Mouse (Mus musculus) left cerebral cortex, adult 8-10 months (tissue): Measurements from ENCODE around the gene Kcnc2. TPM values are rescaled to one million over a fixed set of nuclear protein-coding genes. Genes with fewer than 3 reads are reported as not detected.
A peak's percentile ranks its signal among the peaks of the same experiment; 100 is the strongest.
"Not testable (repeated sequence)": the region's sequence is repeated elsewhere in the genome, so short reads cannot be mapped to it uniquely, and the experiment has no call there.

Experiments used
- DNase-seq, 2 experiments: peaks; one replicate each; pipeline ENCODE4 v3.0.0; 2022; ENCODE audit warnings: low spot score in 2 of 2
- total RNA-seq, 4 experiments: library from RNA; stranded (reverse); gene quantifications; 2 replicates each; pipeline ENCODE4 v1.2.4; 2022

Gene Kcnc2
- 10 to 100 TPM; 69.1 to 84.2 (median 75.3) TPM for total RNA-seq

DNA sequence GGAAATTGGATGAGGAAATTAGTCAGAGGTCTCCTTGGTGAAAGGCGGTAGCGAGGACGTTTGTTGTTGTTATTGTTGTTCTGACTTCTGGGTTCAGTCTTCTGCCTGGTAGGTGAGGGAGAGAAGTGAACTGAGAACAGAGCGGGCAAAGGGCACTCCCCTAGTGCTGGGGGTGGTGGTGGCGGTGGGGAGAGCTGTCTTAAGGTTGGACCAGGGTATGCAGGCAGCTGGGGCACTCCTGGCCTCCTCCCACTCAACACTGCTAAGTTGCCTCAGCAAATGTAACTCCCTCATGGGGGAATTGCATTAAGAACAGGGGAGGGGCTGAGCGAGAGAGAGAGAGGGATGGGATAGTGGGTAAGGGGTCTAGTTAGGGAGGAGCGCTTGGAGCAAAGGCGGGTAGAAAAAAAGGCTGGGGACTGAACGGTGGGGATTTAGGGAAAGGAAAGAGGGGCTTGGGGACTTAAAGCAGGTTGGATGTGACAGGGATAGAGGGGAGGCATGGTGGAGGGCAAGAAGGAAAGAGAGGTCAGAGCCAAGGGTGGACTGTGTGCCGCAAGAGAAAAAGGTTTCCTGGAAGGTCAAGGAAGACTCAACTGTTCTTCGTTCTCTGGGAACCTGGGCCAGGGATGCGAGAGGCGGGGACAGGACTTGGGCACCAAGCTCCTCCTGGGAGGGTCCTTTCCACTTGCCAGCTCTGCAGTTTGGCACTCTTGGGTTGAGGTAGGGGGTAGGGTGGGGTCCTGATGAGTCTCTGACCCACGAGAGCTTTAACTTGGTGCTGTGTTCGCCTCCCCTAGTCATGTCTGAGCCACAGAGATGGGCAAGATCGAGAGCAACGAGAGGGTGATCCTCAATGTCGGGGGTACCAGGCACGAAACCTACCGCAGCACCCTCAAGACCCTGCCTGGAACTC lies at the start of gene Kcnc2:
Gene Kcnc2 (plus strand): TSS at position 235 of the 916 bp plus-strand sequence.
- DNase-seq, result no peak

DNA sequence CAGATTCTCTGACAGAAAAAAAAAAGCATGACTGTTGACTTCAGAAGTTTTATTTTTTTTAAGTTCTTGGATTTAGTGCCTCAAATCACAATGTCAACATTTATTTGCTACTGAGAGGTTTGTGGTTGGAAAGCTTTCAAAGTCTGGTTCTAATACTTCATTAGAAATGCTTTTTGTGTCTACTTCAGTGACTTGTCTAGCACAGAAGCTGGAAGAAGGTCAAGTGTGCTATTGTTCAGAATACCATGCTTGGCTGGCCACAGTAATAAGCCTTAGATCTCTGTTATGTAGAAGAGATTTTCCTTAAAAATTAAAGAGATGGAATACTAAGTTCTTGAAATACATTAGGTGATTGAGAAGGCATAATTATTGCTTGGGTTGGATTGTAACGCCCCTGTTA lies 43.8 kb upstream of the Kcnc2 start:
- DNase-seq, result no peak

GRCm38 (mm10) chr10:112229091-112229843 lies 41.7 kb upstream of the Kcnc2 start:
- not testable (repeated sequence) for DNase-seq

- not testable (repeated sequence) for DNase-seq
Measured at GRCm38 (mm10) chr10:112232733-112233132, 38.2 kb upstream of the Kcnc2 start.

GRCm38 (mm10) chr10:112235396-112235940 lies 35.5 kb upstream of the Kcnc2 start:
- not testable (repeated sequence) for DNase-seq

GRCm38 (mm10) chr10:112248273-112248672 lies 22.6 kb upstream of the Kcnc2 start:
- DNase-seq, result no peak

DNA sequence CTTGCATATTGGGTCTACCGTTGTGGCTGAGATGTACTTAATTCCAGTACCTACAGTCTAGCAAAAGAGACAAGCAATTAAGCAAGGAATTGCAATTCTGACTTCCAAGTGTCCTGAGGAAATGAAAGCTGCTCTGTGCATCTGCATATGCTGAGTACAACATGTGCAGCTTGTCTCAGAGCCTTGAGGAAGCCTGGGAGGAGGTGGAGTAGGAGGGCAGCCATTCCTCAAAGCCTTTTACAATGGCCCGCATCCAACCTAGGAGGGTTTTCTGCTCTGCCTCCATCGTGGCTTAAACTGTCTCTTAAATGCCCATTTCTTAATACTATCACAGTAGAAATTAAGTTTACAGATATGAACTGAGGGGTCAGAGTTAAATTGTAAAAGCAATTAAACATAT lies 7.5 kb upstream of the Kcnc2 start:
- DNase-seq, result peak in 1 of 2 experiments; percentile 41

DNA sequence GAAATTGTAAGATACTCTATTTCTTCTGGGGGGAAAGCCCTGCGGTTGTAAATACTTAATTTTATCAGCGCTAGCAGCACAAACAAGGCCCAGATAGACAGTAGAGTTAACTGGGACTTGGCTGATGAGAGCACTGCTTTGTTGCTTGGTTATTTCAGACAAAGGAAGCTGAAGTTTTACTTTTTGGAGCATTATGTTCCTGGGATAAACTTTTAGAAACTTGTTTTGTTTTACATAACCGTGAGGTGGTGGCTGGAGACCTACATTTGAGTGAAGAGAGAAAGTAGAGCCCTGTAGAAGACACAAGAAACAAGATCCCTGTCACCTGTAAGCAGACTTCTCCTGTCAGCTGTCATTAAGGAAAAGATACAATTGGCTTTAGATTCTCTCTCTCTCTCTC lies 1.4 kb upstream of the Kcnc2 start:
- DNase-seq, result no peak

GRCm38 (mm10) chr10:112269939-112270781 lies 761 bp upstream of the Kcnc2 start:
- peak in 1 of 2 experiments; percentile 19 for DNase-seq

- DNase-seq, result no peak
Measured at GRCm38 (mm10) chr10:112271803-112272165, 863 bp downstream of the Kcnc2 start.

GRCm38 (mm10) chr10:112272171-112272570 lies 1.2 kb downstream of the Kcnc2 start:
- DNase-seq, result no peak

- no peak for DNase-seq
Measured at GRCm38 (mm10) chr10:112277996-112278395, 7.1 kb downstream of the Kcnc2 start.

- DNase-seq, result peak in 1 of 2 experiments; percentile 12
Measured at GRCm38 (mm10) chr10:112315136-112315535, 44.2 kb downstream of the Kcnc2 start.

DNA sequence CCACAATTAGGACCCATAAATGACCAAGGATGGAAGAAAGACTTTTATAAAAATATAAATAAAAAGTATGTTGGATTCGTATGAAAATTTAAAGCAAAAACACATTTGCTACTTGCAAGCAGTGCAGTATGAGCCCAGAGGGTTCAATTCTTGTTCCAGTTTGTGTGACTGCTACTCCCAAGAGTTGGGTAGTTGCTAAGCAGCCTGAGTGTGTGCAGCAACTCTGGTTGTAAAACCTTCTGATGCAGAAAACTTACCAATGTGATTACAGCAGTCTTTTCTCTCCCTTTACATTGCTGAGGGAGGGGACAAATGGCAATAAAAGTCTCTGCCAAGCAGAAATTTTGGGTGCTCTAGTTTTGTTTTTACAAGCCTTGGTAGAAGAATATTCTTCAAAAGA lies 46.9 kb downstream of the Kcnc2 start:
- no peak for DNase-seq

- DNase-seq, result no peak
Measured at GRCm38 (mm10) chr10:112357669-112358362, 86.9 kb downstream of the Kcnc2 start.

- DNase-seq, result no peak
Measured at GRCm38 (mm10) chr10:112358363-112358704, 87.4 kb downstream of the Kcnc2 start.

DNA sequence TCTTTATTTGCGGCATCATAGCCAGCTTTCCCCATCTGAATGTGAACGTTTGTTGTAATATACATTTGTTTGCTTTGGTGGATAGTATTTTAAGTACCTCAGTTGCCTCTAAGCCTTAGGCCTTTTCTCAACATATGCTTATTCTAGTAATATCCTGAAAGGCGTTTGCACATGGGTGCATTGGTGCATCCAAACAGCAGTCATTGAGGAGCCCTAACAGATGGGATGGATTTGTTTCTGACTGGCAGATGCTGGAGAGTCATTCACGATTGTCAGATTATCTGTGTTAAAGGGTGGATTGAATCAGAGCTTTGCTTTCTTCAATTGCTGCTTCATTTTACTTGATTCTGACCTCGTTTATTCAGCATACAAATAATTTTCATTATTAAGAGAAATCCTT lies 89.8 kb downstream of the Kcnc2 start:
- DNase-seq, result no peak

GRCm38 (mm10) chr10:112368369-112368768 lies 97.4 kb downstream of the Kcnc2 start:
- DNase-seq, result no peak

GRCm38 (mm10) chr10:112377163-112377562 lies 106.2 kb downstream of the Kcnc2 start:
- DNase-seq, result no peak

DNA sequence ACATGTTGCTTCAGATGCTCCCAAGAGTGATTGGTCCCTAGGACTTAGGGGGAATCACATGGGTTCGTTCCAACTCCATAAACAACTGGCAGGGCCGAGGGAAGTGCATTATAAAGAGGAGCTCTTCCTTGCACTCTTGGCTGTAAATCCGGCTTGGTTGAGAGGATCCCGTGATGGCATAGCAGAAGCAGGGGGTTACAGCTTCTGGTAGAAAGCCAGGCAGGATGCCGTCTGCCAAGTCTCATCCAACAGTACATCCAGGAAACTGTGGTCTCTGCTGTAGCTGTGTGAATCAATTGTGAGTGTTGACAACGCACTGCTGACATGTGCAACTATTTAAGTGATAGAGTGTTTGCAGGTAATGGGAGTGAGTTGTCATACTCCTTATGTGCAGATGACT lies 107.5 kb downstream of the Kcnc2 start:
- no peak for DNase-seq

DNA sequence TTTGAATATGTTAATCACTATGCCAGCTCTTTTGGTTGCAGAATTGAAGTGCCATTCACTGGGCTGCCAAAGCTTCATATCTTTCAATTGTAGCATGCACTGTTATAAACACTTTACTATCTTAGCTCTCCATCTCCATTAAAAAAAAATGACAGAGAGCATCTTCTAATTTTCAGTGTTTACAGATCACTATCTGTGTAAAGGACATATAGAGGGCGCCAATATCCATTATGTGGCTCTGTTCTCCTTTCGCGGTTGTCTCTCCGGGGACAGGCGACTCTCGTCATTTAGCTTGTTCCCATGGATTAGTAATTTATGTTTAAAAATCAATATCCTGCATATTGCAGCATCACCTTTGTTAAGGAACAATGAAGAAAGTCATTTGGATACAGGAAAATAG lies 109.7 kb downstream of the Kcnc2 start:
- no peak for DNase-seq
